Mouse (Mus musculus): Measurements from ENCODE around the gene Slc29a1. TPM values are rescaled to one million over a fixed set of nuclear protein-coding genes. Genes with fewer than 3 reads are reported as not detected.

Slc29a1 gene
- polyA plus RNA-seq, 1 experiment from 2014 or later = 30.4 TPM

GRCm38 (mm10) chr17:45594195-45594594, 5.2 kb downstream of the Slc29a1 start:
- H3K4me1 ChIP-seq (replicated peaks) = peaks cover 52% of the 10 kb centered on the region
- H3K9ac ChIP-seq (replicated peaks) = no peak overlapping the region
- no peak for ATAC-seq
- peaks cover 39% of the 10 kb centered on the region for H3K27me3 ChIP-seq
- peak overlapping the region; percentile 44; the same call in 1 of the 2 replicates for H3K4me3 ChIP-seq (replicated peaks)
- H3K4me2 ChIP-seq (replicated peaks) = peak overlapping the region; percentile 78
- no peaks in the 10 kb centered on the region for H3K9me3 ChIP-seq
- 51% methylated on average over 8 of the region's 8 CpGs for WGBS
- H3K27ac ChIP-seq = no peak overlapping the region
- H3K36me3 ChIP-seq = no peaks in the 10 kb centered on the region

GRCm38 (mm10) chr17:45593479-45593878, 5.9 kb downstream of the Slc29a1 start:
- Histone ChIP-seq H3K4me2 (replicated peaks) (peak overlapping the region; percentile 0; the same call in 1 of the 2 replicates), H3K27ac (no peak overlapping the region), H3K9me3 (no peaks in the 10 kb centered on the region), H3K27me3 (peaks cover 37% of the 10 kb centered on the region), H3K4me3 (replicated peaks) (no peak overlapping the region), H3K4me1 (replicated peaks) (peaks cover 49% of the 10 kb centered on the region), H3K9ac (replicated peaks) (no peak overlapping the region), H3K36me3 (no peaks in the 10 kb centered on the region)
- 24% methylated on average over 8 of the region's 8 CpGs for WGBS
- no peak for ATAC-seq

- 50% methylated on average over 8 of the region's 8 CpGs for WGBS
- Histone ChIP-seq H3K4me1 (replicated peaks) (peaks cover 49% of the 10 kb centered on the region), H3K4me2 (replicated peaks) (no peak overlapping the region)
Measured at GRCm38 (mm10) chr17:45592606-45593431, 6.6 kb downstream of the Slc29a1 start.

GRCm38 (mm10) chr17:45591701-45592605, 7.5 kb downstream of the Slc29a1 start:
- Histone ChIP-seq H3K4me2 (replicated peaks) (no peak overlapping the region), H3K9ac (replicated peaks) (peak overlapping the region; percentile 44; the same call in 1 of the 2 replicates), H3K4me3 (replicated peaks) (no peak overlapping the region), H3K4me1 (replicated peaks) (peaks cover 45% of the 10 kb centered on the region), H3K27me3 (peaks cover 34% of the 10 kb centered on the region), H3K27ac (no peak overlapping the region), H3K36me3 (no peaks in the 10 kb centered on the region), H3K9me3 (no peaks in the 10 kb centered on the region)
- 54% methylated on average over 16 of the region's 16 CpGs for WGBS
- no peak for ATAC-seq

More at GRCm38 (mm10) chr17:45592606-45593431, 6.6 kb downstream of the Slc29a1 start:
- H3K4me3 ChIP-seq (replicated peaks) = no peak overlapping the region
- no peak for ATAC-seq
- peaks cover 34% of the 10 kb centered on the region for H3K27me3 ChIP-seq
- no peaks in the 10 kb centered on the region for H3K36me3 ChIP-seq
- no peaks in the 10 kb centered on the region for H3K9me3 ChIP-seq
- H3K9ac ChIP-seq (replicated peaks) = peak overlapping the region; percentile 44
- no peak overlapping the region for H3K27ac ChIP-seq

- no peak overlapping the region for H3K27ac ChIP-seq
- H3K9me3 ChIP-seq = no peaks in the 10 kb centered on the region; the same call in 1 of the 2 replicates
- no peak for ATAC-seq
- peaks cover 30% of the 10 kb centered on the region for H3K27me3 ChIP-seq
- peaks cover 38% of the 10 kb centered on the region for H3K4me1 ChIP-seq (replicated peaks)
- H3K4me3 ChIP-seq (replicated peaks) = no peak overlapping the region
- WGBS = 85% methylated on average over 6 of the region's 6 CpGs
- no peaks in the 10 kb centered on the region; the same call in 1 of the 2 replicates for H3K36me3 ChIP-seq
- no peak overlapping the region for H3K9ac ChIP-seq (replicated peaks)
- H3K4me2 ChIP-seq (replicated peaks) = no peak overlapping the region
Measured at GRCm38 (mm10) chr17:45590410-45590809, 9.0 kb downstream of the Slc29a1 start.

GRCm38 (mm10) chr17:45589844-45590243, 9.6 kb downstream of the Slc29a1 start:
- WGBS = 95% methylated on average over 8 of the region's 8 CpGs
- H3K36me3 ChIP-seq = no peaks in the 10 kb centered on the region; the same call in 1 of the 2 replicates
- no peak for ATAC-seq
- no peak overlapping the region for H3K4me3 ChIP-seq (replicated peaks)
- H3K4me2 ChIP-seq (replicated peaks) = no peak overlapping the region
- no peak overlapping the region for H3K9ac ChIP-seq (replicated peaks)
- H3K9me3 ChIP-seq = no peaks in the 10 kb centered on the region; the same call in 1 of the 2 replicates
- peaks cover 25% of the 10 kb centered on the region for H3K27me3 ChIP-seq
- H3K4me1 ChIP-seq (replicated peaks) = peaks cover 38% of the 10 kb centered on the region
- H3K27ac ChIP-seq = no peak overlapping the region

GRCm38 (mm10) chr17:45589236-45589635, 10.2 kb downstream of the Slc29a1 start:
- Histone ChIP-seq H3K4me3 (replicated peaks) (no peak overlapping the region), H3K4me2 (replicated peaks) (no peak overlapping the region), H3K9ac (replicated peaks) (no peak overlapping the region), H3K4me1 (replicated peaks) (peaks cover 38% of the 10 kb centered on the region), H3K9me3 (no peaks in the 10 kb centered on the region; the same call in 1 of the 2 replicates), H3K27me3 (peaks cover 19% of the 10 kb centered on the region), H3K27ac (no peak overlapping the region), H3K36me3 (no peaks in the 10 kb centered on the region; the same call in 1 of the 2 replicates)
- 97% methylated on average over 7 of the region's 7 CpGs for WGBS
- no peak for ATAC-seq

GRCm38 (mm10) chr17:45588370-45588769, 11.0 kb downstream of the Slc29a1 start:
- WGBS = 96% methylated on average over 7 of the region's 7 CpGs
- no peak overlapping the region for H3K4me3 ChIP-seq (replicated peaks)

GRCm38 (mm10) chr17:45586449-45586837, 13.0 kb downstream of the Slc29a1 start:
- Histone ChIP-seq H3K27ac (no peak overlapping the region), H3K9me3 (no peaks in the 10 kb centered on the region; the same call in 1 of the 2 replicates), H3K4me1 (replicated peaks) (peaks cover 21% of the 10 kb centered on the region), H3K27me3 (no peaks in the 10 kb centered on the region), H3K9ac (replicated peaks) (no peak overlapping the region), H3K4me2 (replicated peaks) (no peak overlapping the region), H3K4me3 (replicated peaks) (no peak overlapping the region), H3K36me3 (no peaks in the 10 kb centered on the region; the same call in 1 of the 2 replicates)
- WGBS = 97% methylated on average over 3 of the region's 3 CpGs
- ATAC-seq = no peak

More at GRCm38 (mm10) chr17:45588370-45588769, 11.0 kb downstream of the Slc29a1 start:
- Histone ChIP-seq H3K27me3 (peaks cover 11% of the 10 kb centered on the region), H3K27ac (no peak overlapping the region), H3K9me3 (no peaks in the 10 kb centered on the region; the same call in 1 of the 2 replicates), H3K36me3 (no peaks in the 10 kb centered on the region; the same call in 1 of the 2 replicates), H3K9ac (replicated peaks) (no peak overlapping the region), H3K4me1 (replicated peaks) (peaks cover 37% of the 10 kb centered on the region), H3K4me2 (replicated peaks) (no peak overlapping the region)
- ATAC-seq = no peak

GRCm38 (mm10) chr17:45585725-45586448, 13.5 kb downstream of the Slc29a1 start:
- H3K9ac ChIP-seq (replicated peaks) = no peak overlapping the region

More at GRCm38 (mm10) chr17:45585725-45586448, 13.5 kb downstream of the Slc29a1 start:
- 64% methylated on average over 23 of the region's 23 CpGs for WGBS
- Histone ChIP-seq H3K36me3 (no peaks in the 10 kb centered on the region; the same call in 1 of the 2 replicates), H3K4me1 (replicated peaks) (peaks cover 21% of the 10 kb centered on the region), H3K27me3 (no peaks in the 10 kb centered on the region), H3K9me3 (no peaks in the 10 kb centered on the region; the same call in 1 of the 2 replicates), H3K27ac (peak overlapping the region; percentile 35; the same call in 1 of the 2 replicates), H3K4me2 (replicated peaks) (no peak overlapping the region), H3K4me3 (replicated peaks) (no peak overlapping the region)
- no peak for ATAC-seq

All from midbrain, embryonic 13.5 days (tissue).